Mouse (Mus musculus): ENCODE data around the gene Vps29. TPM values are rescaled to one million over a fixed set of nuclear protein-coding genes. Genes with fewer than 3 reads are reported as not detected.
A peak's percentile ranks its signal among the peaks of the same experiment; 100 is the strongest.

Gene Vps29
- polyA plus RNA-seq, 1 experiment, result 57.4 TPM

DNA sequence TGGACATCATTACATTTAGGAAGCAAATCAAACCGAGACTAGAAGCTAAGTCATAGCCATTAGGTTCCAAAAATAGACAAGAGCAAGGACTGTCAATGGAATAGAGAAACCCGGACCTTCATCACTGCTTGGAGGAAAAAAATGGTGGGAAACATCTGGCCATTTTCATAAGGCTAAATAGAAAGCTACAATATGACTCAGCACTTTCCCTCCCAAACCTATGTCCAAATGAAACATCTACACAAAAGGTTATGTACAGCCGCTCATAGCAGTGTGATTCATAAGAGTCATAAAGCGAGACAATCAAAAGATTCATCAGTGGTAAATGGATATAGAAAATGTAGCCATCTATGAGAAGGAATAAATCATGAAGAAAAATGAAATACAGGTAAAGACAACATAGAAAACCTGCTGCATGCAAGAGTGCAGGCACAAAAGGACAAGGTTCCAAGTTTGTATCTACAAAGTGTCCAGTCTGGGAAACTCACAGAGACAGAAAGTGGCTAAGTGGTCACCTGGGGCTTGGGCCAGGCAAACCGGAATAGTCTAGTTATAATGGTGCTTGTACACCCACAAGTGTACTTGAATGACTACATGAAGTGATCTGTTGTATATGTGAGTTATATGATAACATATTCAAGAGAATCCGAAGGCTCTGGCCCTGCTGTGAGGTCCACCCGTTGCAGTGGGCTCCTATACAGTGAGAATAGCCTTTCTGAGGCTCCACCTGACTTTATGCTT lies 17.4 kb upstream of the Vps29 start:
- Histone ChIP-seq H3K36me3 (ENCODE audit: control insufficient read depth, insufficient read depth, low read length) (no peaks in the 10 kb centered on the region; the same call in 1 of the 2 replicates), H3K27ac (ENCODE audit: control insufficient read depth, insufficient read depth, low read depth, low read length) (no peak overlapping the region), H3K4me3 (ENCODE audit: control insufficient read depth, low read depth, low read length) (no peak overlapping the region), H3K4me1 (ENCODE audit: control insufficient read depth, insufficient read depth, low read length) (no peaks in the 10 kb centered on the region), H3K27me3 (ENCODE audit: control insufficient read depth, insufficient read depth, low read length) (no peaks in the 10 kb centered on the region)
- TF ChIP-seq CTCF (IDR thresholded peaks at IDR 0.05; ENCODE audit: control insufficient read depth, insufficient read depth, insufficient replicate concordance, low read depth, low read length) (no peak), POLR2A (IDR thresholded peaks at IDR 0.05; ENCODE audit: control insufficient read depth, low read depth, low read length) (no peak)

DNA sequence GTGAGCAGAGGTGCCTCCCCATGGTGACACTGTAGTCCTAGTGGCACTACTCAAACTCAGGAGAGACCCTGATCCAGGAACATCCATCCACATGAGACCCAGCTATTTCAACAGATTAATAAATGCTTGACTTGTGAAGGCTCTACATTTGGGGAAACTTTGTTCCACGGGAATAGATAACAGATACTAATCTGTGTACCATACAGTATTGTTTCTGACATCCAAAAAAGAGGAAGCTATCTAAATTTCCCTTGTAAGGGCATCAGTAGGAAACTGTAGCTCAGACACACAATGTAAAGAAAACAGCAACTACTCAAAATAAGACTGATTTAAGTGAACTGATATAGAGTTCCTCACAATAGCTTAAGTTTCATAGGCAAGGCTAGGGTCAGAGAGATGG lies 11.3 kb upstream of the Vps29 start:
- no peaks in the 10 kb centered on the region for H3K4me1 ChIP-seq (ENCODE audit: control insufficient read depth, insufficient read depth, low read length)
- no peak overlapping the region for H3K27ac ChIP-seq (ENCODE audit: control insufficient read depth, insufficient read depth, low read depth, low read length)
- H3K36me3 ChIP-seq (ENCODE audit: control insufficient read depth, insufficient read depth, low read length), result no peaks in the 10 kb centered on the region; the same call in 1 of the 2 replicates
- TF ChIP-seq POLR2A (IDR thresholded peaks at IDR 0.05; ENCODE audit: control insufficient read depth, low read depth, low read length), result no peak
- TF ChIP-seq CTCF (IDR thresholded peaks at IDR 0.05; ENCODE audit: control insufficient read depth, insufficient read depth, insufficient replicate concordance, low read depth, low read length), result no peak
- no peaks in the 10 kb centered on the region for H3K27me3 ChIP-seq (ENCODE audit: control insufficient read depth, insufficient read depth, low read length)
- no peak overlapping the region for H3K4me3 ChIP-seq (ENCODE audit: control insufficient read depth, low read depth, low read length)

DNA sequence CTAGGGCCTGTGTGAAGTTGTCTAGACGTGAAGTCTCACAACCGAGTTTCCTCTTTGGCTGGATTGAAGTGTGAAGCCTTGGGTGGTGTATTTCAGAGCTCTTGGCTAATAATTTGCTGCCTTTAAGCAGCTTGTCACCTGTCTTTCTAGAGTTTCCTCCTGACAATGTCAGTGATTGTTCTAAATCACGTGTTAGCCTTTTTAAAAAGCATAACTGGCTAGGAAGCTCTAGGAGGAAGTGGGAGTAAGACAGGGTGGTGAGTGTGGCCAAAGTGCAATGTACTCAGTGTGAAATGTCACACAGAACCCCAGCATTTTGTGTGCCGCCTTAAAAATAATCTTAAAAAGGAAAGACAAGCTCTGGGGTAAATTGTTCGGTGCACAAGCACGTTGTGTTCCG lies 10.4 kb upstream of the Vps29 start:
- no peaks in the 10 kb centered on the region for H3K4me1 ChIP-seq (ENCODE audit: control insufficient read depth, insufficient read depth, low read length)
- peaks cover 3% of the 10 kb centered on the region for H3K36me3 ChIP-seq (ENCODE audit: control insufficient read depth, insufficient read depth, low read length)
- H3K4me3 ChIP-seq (ENCODE audit: control insufficient read depth, low read depth, low read length), result no peak overlapping the region
- no peaks in the 10 kb centered on the region for H3K27me3 ChIP-seq (ENCODE audit: control insufficient read depth, insufficient read depth, low read length)
- TF ChIP-seq POLR2A (IDR thresholded peaks at IDR 0.05; ENCODE audit: control insufficient read depth, low read depth, low read length) (no peak), CTCF (IDR thresholded peaks at IDR 0.05; ENCODE audit: control insufficient read depth, insufficient read depth, insufficient replicate concordance, low read depth, low read length) (no peak)
- H3K27ac ChIP-seq (ENCODE audit: control insufficient read depth, insufficient read depth, low read depth, low read length), result no peak overlapping the region

DNA sequence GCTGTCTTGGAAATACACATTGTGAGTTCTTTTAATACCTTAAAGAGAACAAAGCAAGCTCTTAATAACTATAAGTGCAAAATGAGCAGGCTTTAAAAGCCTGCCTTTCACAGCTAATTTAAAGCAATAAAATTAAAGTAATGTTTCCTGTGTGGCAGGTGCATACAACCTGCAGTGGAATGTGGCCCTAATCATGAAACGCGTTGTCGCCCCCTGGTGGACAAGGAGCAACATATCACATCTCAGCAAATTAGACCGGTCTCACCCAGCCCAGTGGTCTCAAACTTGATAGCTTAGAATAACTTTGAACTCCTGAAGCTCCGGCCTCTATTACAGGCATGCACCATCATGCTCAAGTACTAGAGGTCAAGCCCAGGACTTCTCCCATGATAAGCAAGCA lies 9.9 kb upstream of the Vps29 start:
- H3K27ac ChIP-seq (ENCODE audit: control insufficient read depth, insufficient read depth, low read depth, low read length), result no peak overlapping the region
- TF ChIP-seq POLR2A (IDR thresholded peaks at IDR 0.05; ENCODE audit: control insufficient read depth, low read depth, low read length) (no peak), CTCF (IDR thresholded peaks at IDR 0.05; ENCODE audit: control insufficient read depth, insufficient read depth, insufficient replicate concordance, low read depth, low read length) (peak; percentile 85; the same call in 1 of the 2 replicates)
- no peaks in the 10 kb centered on the region for H3K27me3 ChIP-seq (ENCODE audit: control insufficient read depth, insufficient read depth, low read length)
- H3K4me1 ChIP-seq (ENCODE audit: control insufficient read depth, insufficient read depth, low read length), result no peaks in the 10 kb centered on the region
- peaks cover 3% of the 10 kb centered on the region for H3K36me3 ChIP-seq (ENCODE audit: control insufficient read depth, insufficient read depth, low read length)
- H3K4me3 ChIP-seq (ENCODE audit: control insufficient read depth, low read depth, low read length), result no peak overlapping the region

DNA sequence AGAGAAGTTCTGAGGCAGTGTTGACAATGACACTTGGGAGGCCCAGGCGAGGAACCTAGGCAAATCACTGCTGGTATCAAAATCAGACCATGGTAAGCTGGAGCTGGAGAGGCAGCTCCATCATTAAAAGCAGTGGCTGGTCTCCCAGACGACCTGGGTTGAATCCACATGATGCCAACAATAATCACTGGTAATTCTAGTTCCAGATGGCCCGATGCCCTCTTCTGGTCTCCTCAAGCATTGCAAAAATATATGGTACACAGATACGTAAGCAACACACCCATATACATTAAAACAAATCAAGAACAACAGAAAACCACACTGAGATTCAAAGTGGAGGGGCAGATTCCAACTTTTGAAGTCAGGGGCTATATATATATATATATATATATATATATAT lies 8.4 kb upstream of the Vps29 start:
- no peak for TF ChIP-seq CTCF (IDR thresholded peaks at IDR 0.05; ENCODE audit: control insufficient read depth, insufficient read depth, insufficient replicate concordance, low read depth, low read length)
- TF ChIP-seq POLR2A (IDR thresholded peaks at IDR 0.05; ENCODE audit: control insufficient read depth, low read depth, low read length), result no peak
- Histone ChIP-seq H3K27ac (ENCODE audit: control insufficient read depth, insufficient read depth, low read depth, low read length) (no peak overlapping the region), H3K4me3 (ENCODE audit: control insufficient read depth, low read depth, low read length) (no peak overlapping the region), H3K27me3 (ENCODE audit: control insufficient read depth, insufficient read depth, low read length) (no peaks in the 10 kb centered on the region), H3K36me3 (ENCODE audit: control insufficient read depth, insufficient read depth, low read length) (peaks cover 3% of the 10 kb centered on the region), H3K4me1 (ENCODE audit: control insufficient read depth, insufficient read depth, low read length) (no peaks in the 10 kb centered on the region)

DNA sequence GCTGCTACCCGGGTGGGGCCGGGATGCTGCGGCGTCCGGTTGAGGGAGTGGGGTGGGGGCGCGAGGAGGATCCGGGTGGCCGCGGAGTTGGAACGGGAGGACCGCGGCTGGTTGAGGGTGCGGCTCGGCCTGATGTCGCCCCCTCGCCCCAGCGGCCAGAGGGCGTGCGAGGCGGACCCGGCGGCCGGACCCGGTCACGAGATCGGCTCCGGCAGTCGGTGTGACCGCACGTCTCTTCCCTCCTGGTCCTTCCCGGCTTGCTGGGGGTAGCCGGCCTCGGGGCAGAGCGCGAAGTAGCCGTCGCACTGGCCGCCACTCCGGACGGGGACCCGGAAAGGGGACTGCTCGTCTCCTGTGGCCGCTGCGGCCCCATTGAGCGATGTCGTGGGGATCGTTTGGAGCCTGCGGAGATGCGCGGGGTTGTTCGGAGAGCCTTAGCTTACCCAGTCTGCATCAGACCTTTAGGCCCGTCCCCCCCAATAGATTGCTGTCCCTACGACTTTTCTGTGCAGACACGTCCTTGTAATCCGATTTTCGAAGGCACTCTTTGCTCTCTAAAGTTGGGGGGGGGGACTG lies 411 bp downstream of the Vps29 start:
- Histone ChIP-seq H3K4me1 (ENCODE audit: control insufficient read depth, insufficient read depth, low read length) (no peaks in the 10 kb centered on the region; the same call in 1 of the 2 replicates), H3K27ac (ENCODE audit: control insufficient read depth, insufficient read depth, low read depth, low read length) (no peak overlapping the region; the same call in 1 of the 2 replicates), H3K36me3 (ENCODE audit: control insufficient read depth, insufficient read depth, low read length) (no peaks in the 10 kb centered on the region; the same call in none of the 2 replicates), H3K4me3 (ENCODE audit: control insufficient read depth, low read depth, low read length) (peak overlapping the region; percentile 90), H3K27me3 (ENCODE audit: control insufficient read depth, insufficient read depth, low read length) (no peaks in the 10 kb centered on the region)
- TF ChIP-seq POLR2A (IDR thresholded peaks at IDR 0.05; ENCODE audit: control insufficient read depth, low read depth, low read length) (no peak), CTCF (IDR thresholded peaks at IDR 0.05; ENCODE audit: control insufficient read depth, insufficient read depth, insufficient replicate concordance, low read depth, low read length) (no peak)

DNA sequence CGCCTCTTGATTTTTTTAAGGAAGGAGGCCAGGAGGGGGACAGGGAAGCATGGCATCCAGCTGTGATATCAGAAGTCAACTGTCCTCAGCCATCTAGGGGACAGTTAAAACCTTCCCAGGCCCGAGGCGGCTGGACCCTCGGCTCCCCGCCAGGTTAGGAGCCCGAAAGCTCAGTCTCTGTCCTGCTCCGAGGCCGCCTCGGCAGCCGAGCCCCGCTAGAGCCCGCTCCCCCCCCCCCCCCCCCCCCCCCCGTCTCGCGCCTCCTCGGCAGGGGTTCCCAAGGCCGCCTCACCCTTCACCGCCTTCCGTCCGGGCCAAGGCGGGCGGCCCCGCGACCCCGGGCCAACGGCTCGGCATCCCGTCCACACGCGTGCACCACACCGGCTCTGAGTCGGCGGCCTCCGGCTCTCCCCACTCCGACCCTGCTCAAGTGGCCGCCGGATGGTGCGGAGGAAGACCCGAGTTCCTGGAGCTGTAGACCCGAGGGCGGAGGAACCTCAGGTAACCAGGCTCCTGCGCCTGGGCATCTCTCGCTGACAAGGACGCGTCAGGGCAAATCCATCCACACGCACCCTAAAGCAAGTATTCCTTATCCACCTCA lies 17.5 kb downstream of the Vps29 start, which contains the start of gene Gpn3:
Gene Gpn3 (plus strand): TSS at position 286 of the 601 bp plus-strand sequence.
- no peaks in the 10 kb centered on the region; the same call in 1 of the 2 replicates for H3K4me1 ChIP-seq (ENCODE audit: control insufficient read depth, insufficient read depth, low read length)
- H3K27ac ChIP-seq (ENCODE audit: control insufficient read depth, insufficient read depth, low read depth, low read length), result peak within 1 kb of the TSS; percentile 99
- H3K4me3 ChIP-seq (ENCODE audit: control insufficient read depth, low read depth, low read length), result peak within 1 kb of the TSS; percentile 89
- no peaks in the 10 kb centered on the region for H3K27me3 ChIP-seq (ENCODE audit: control insufficient read depth, insufficient read depth, low read length)
- TF ChIP-seq POLR2A (IDR thresholded peaks at IDR 0.05; ENCODE audit: control insufficient read depth, low read depth, low read length) (no peak; the same call in none of the 2 replicates), CTCF (IDR thresholded peaks at IDR 0.05; ENCODE audit: control insufficient read depth, insufficient read depth, insufficient replicate concordance, low read depth, low read length) (no peak)
- H3K36me3 ChIP-seq (ENCODE audit: control insufficient read depth, insufficient read depth, low read length), result peaks cover 3% of the 10 kb centered on the region

All from testis, adult 2 months (tissue).